Mouse (Mus musculus) CH12.LX (cell line): Measurements from ENCODE around the gene Ptprk.

ENCODE experiments used
- CTCF ChIP-seq, 2 experiments: IDR thresholded peaks in 1 of 2; conservative IDR thresholded peaks in 1 of 2; 2 replicates each; pipeline ENCODE4 v1.5.1; 2011 to 2012; ENCODE audit warnings: low read depth in 2 of 2, low read length in 2 of 2, improper control_type of control experiment in 1 of 2, inconsistent platforms in 1 of 2, mild to moderate bottlenecking in 1 of 2, moderate library complexity in 1 of 2
- MEF2A ChIP-seq: IDR thresholded peaks from 2 replicates; pipeline ENCODE4 v1.6.1; 2014; ENCODE audit warnings: low read depth, mild to moderate bottlenecking, inconsistent platforms, low read length, improper control_type of control experiment, borderline replicate concordance
- NELFE ChIP-seq: IDR thresholded peaks from 2 replicates; pipeline ENCODE4 v1.6.1; 2011; ENCODE audit warnings: low read depth, low read length, improper control_type of control experiment

DNA sequence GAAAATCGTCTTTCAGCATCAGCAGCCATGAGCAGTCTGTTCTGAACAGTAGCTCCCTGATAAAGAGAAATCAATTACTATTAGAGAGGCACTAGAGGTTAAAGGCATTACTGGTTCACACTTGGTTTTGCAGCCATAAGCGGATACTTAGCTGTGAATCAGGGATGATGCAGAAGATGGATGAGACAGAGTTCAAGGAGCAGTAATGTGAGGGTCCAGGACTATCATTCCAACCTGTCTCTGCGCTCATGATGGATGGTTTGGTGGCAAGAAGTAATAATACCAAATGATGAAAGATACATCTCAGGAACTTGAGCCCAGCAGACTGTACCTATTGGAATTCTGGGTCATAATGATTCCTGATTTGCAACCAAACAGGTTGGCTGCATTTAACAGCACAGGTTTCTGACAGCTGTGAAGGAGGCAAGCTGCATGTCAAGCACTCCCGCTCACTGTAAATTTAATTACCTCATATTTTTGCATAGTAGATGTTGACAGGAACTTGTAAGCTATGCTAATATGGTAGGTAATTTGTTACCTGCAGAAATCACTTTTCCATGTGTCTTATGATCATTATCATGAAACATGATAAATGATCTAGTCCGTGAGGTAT is 291.6 kb downstream of the Ptprk start:
- no peak for TF ChIP-seq CTCF (conservative IDR thresholded peaks at IDR 0.05 in 1 of 2, IDR thresholded peaks at IDR 0.05 in 1 of 2; ENCODE audit: low read depth in 2 of 2, low read length in 2 of 2)
- TF ChIP-seq MEF2A, result no peak
- TF ChIP-seq NELFE, result no peak
